Mouse (Mus musculus): ENCODE measurements around the gene Cped1. TPM values are rescaled to one million over a fixed set of nuclear protein-coding genes. Genes with fewer than 3 reads are reported as not detected.
A peak's percentile ranks its signal among the peaks of the same experiment; 100 is the strongest.

Gene Cped1
- polyA plus RNA-seq, 1 experiment from 2014 or later, result 3.1 TPM

GRCm38 (mm10) chr6:22206630-22207293 lies 221.0 kb downstream of the Cped1 start:
- H3K4me2 ChIP-seq (ENCODE audit: low read length), result peak overlapping the region; percentile 42; the same call in 1 of the 2 replicates
- no peaks in the 10 kb centered on the region for H3K36me3 ChIP-seq (ENCODE audit: control insufficient read depth, insufficient read depth, low read length)
- no peak overlapping the region for H3K27ac ChIP-seq (ENCODE audit: low read depth, low read length)
- no peaks in the 10 kb centered on the region for H3K9me3 ChIP-seq (ENCODE audit: control insufficient read depth, low read length)
- 65% methylated on average over 6 of the region's 6 CpGs for WGBS
- H3K9ac ChIP-seq (ENCODE audit: low read depth, low read length), result no peak overlapping the region
- H3K4me1 ChIP-seq (ENCODE audit: control insufficient read depth, insufficient read depth, low read depth, low read length), result peaks cover 3% of the 10 kb centered on the region
- H3K27me3 ChIP-seq (replicated peaks; ENCODE audit: control insufficient read depth, insufficient read depth, low read length), result no peaks in the 10 kb centered on the region
- peak; percentile 57 for ATAC-seq
- H3K4me3 ChIP-seq (ENCODE audit: low read length), result no peak overlapping the region

- no peak for ATAC-seq
- Histone ChIP-seq H3K27ac (ENCODE audit: low read depth, low read length) (no peak overlapping the region), H3K9ac (ENCODE audit: low read depth, low read length) (no peak overlapping the region), H3K4me1 (ENCODE audit: control insufficient read depth, insufficient read depth, low read depth, low read length) (no peaks in the 10 kb centered on the region), H3K4me2 (ENCODE audit: low read length) (no peak overlapping the region), H3K36me3 (ENCODE audit: control insufficient read depth, insufficient read depth, low read length) (no peaks in the 10 kb centered on the region), H3K4me3 (ENCODE audit: low read length) (no peak overlapping the region), H3K27me3 (replicated peaks; ENCODE audit: control insufficient read depth, insufficient read depth, low read length) (no peaks in the 10 kb centered on the region), H3K9me3 (ENCODE audit: control insufficient read depth, low read length) (no peaks in the 10 kb centered on the region)
- WGBS, result 91% methylated on average over 6 of the region's 6 CpGs
Observed at GRCm38 (mm10) chr6:22212158-22212557, 226.4 kb downstream of the Cped1 start.

GRCm38 (mm10) chr6:22213187-22213586 lies 227.5 kb downstream of the Cped1 start:
- ATAC-seq, result no peak

GRCm38 (mm10) chr6:22213813-22214212 lies 228.1 kb downstream of the Cped1 start:
- WGBS, result 76% methylated on average over 3 of the region's 3 CpGs
- Histone ChIP-seq H3K36me3 (ENCODE audit: control insufficient read depth, insufficient read depth, low read length) (no peaks in the 10 kb centered on the region), H3K4me1 (ENCODE audit: control insufficient read depth, insufficient read depth, low read depth, low read length) (no peaks in the 10 kb centered on the region), H3K4me3 (ENCODE audit: low read length) (no peak overlapping the region), H3K9ac (ENCODE audit: low read depth, low read length) (no peak overlapping the region), H3K9me3 (ENCODE audit: control insufficient read depth, low read length) (no peaks in the 10 kb centered on the region), H3K27me3 (replicated peaks; ENCODE audit: control insufficient read depth, insufficient read depth, low read length) (no peaks in the 10 kb centered on the region), H3K27ac (ENCODE audit: low read depth, low read length) (no peak overlapping the region), H3K4me2 (ENCODE audit: low read length) (no peak overlapping the region)
- no peak for ATAC-seq

More at GRCm38 (mm10) chr6:22213187-22213586, 227.5 kb downstream of the Cped1 start:
- H3K4me2 ChIP-seq (ENCODE audit: low read length), result no peak overlapping the region
- no peaks in the 10 kb centered on the region for H3K4me1 ChIP-seq (ENCODE audit: control insufficient read depth, insufficient read depth, low read depth, low read length)
- 82% methylated on average over 5 of the region's 5 CpGs for WGBS
- no peak overlapping the region for H3K9ac ChIP-seq (ENCODE audit: low read depth, low read length)
- no peaks in the 10 kb centered on the region for H3K36me3 ChIP-seq (ENCODE audit: control insufficient read depth, insufficient read depth, low read length)
- H3K27me3 ChIP-seq (replicated peaks; ENCODE audit: control insufficient read depth, insufficient read depth, low read length), result no peaks in the 10 kb centered on the region
- H3K4me3 ChIP-seq (ENCODE audit: low read length), result no peak overlapping the region
- no peaks in the 10 kb centered on the region for H3K9me3 ChIP-seq (ENCODE audit: control insufficient read depth, low read length)
- no peak overlapping the region for H3K27ac ChIP-seq (ENCODE audit: low read depth, low read length)

- H3K4me3 ChIP-seq (ENCODE audit: low read length), result no peak overlapping the region
- H3K4me1 ChIP-seq (ENCODE audit: control insufficient read depth, insufficient read depth, low read depth, low read length), result no peaks in the 10 kb centered on the region
- WGBS, result 87% methylated on average over 6 of the region's 6 CpGs
Observed at GRCm38 (mm10) chr6:22214665-22215064, 228.9 kb downstream of the Cped1 start.

GRCm38 (mm10) chr6:22216276-22216973 lies 230.7 kb downstream of the Cped1 start:
- Histone ChIP-seq H3K4me3 (ENCODE audit: low read length) (no peak overlapping the region), H3K9ac (ENCODE audit: low read depth, low read length) (no peak overlapping the region), H3K4me1 (ENCODE audit: control insufficient read depth, insufficient read depth, low read depth, low read length) (no peaks in the 10 kb centered on the region), H3K36me3 (ENCODE audit: control insufficient read depth, insufficient read depth, low read length) (no peaks in the 10 kb centered on the region), H3K27me3 (replicated peaks; ENCODE audit: control insufficient read depth, insufficient read depth, low read length) (no peaks in the 10 kb centered on the region), H3K9me3 (ENCODE audit: control insufficient read depth, low read length) (no peaks in the 10 kb centered on the region), H3K4me2 (ENCODE audit: low read length) (no peak overlapping the region), H3K27ac (ENCODE audit: low read depth, low read length) (no peak overlapping the region)
- WGBS, result 64% methylated on average over 14 of the region's 14 CpGs
- ATAC-seq, result no peak

More at GRCm38 (mm10) chr6:22214665-22215064, 228.9 kb downstream of the Cped1 start:
- no peaks in the 10 kb centered on the region for H3K27me3 ChIP-seq (replicated peaks; ENCODE audit: control insufficient read depth, insufficient read depth, low read length)
- no peak overlapping the region for H3K27ac ChIP-seq (ENCODE audit: low read depth, low read length)
- no peak overlapping the region for H3K9ac ChIP-seq (ENCODE audit: low read depth, low read length)
- no peaks in the 10 kb centered on the region for H3K36me3 ChIP-seq (ENCODE audit: control insufficient read depth, insufficient read depth, low read length)
- ATAC-seq, result no peak
- no peaks in the 10 kb centered on the region for H3K9me3 ChIP-seq (ENCODE audit: control insufficient read depth, low read length)
- H3K4me2 ChIP-seq (ENCODE audit: low read length), result no peak overlapping the region

GRCm38 (mm10) chr6:22221134-22221533 lies 235.4 kb downstream of the Cped1 start:
- no peak for ATAC-seq
- no peaks in the 10 kb centered on the region for H3K27me3 ChIP-seq (replicated peaks; ENCODE audit: control insufficient read depth, insufficient read depth, low read length)
- 95% methylated on average over 8 of the region's 8 CpGs for WGBS
- no peaks in the 10 kb centered on the region for H3K4me1 ChIP-seq (ENCODE audit: control insufficient read depth, insufficient read depth, low read depth, low read length)
- H3K9ac ChIP-seq (ENCODE audit: low read depth, low read length), result no peak overlapping the region
- H3K4me3 ChIP-seq (ENCODE audit: low read length), result no peak overlapping the region
- H3K9me3 ChIP-seq (ENCODE audit: control insufficient read depth, low read length), result no peaks in the 10 kb centered on the region
- no peak overlapping the region for H3K27ac ChIP-seq (ENCODE audit: low read depth, low read length)
- no peaks in the 10 kb centered on the region for H3K36me3 ChIP-seq (ENCODE audit: control insufficient read depth, insufficient read depth, low read length)
- no peak overlapping the region for H3K4me2 ChIP-seq (ENCODE audit: low read length)

- WGBS, result 87% methylated on average over 4 of the region's 4 CpGs
Observed at GRCm38 (mm10) chr6:22222087-22222486, 236.4 kb downstream of the Cped1 start.

GRCm38 (mm10) chr6:22222947-22223346 lies 237.2 kb downstream of the Cped1 start:
- no peak for ATAC-seq
- H3K36me3 ChIP-seq (ENCODE audit: control insufficient read depth, insufficient read depth, low read length), result no peaks in the 10 kb centered on the region
- no peak overlapping the region for H3K4me2 ChIP-seq (ENCODE audit: low read length)
- no peaks in the 10 kb centered on the region for H3K27me3 ChIP-seq (replicated peaks; ENCODE audit: control insufficient read depth, insufficient read depth, low read length)
- H3K4me1 ChIP-seq (ENCODE audit: control insufficient read depth, insufficient read depth, low read depth, low read length), result no peaks in the 10 kb centered on the region
- 92% methylated on average over 8 of the region's 8 CpGs for WGBS
- H3K9me3 ChIP-seq (ENCODE audit: control insufficient read depth, low read length), result no peaks in the 10 kb centered on the region
- no peak overlapping the region for H3K9ac ChIP-seq (ENCODE audit: low read depth, low read length)
- no peak overlapping the region for H3K27ac ChIP-seq (ENCODE audit: low read depth, low read length)
- no peak overlapping the region for H3K4me3 ChIP-seq (ENCODE audit: low read length)

More at GRCm38 (mm10) chr6:22222087-22222486, 236.4 kb downstream of the Cped1 start:
- Histone ChIP-seq H3K4me3 (ENCODE audit: low read length) (no peak overlapping the region), H3K4me2 (ENCODE audit: low read length) (no peak overlapping the region), H3K27me3 (replicated peaks; ENCODE audit: control insufficient read depth, insufficient read depth, low read length) (no peaks in the 10 kb centered on the region), H3K27ac (ENCODE audit: low read depth, low read length) (no peak overlapping the region), H3K9me3 (ENCODE audit: control insufficient read depth, low read length) (no peaks in the 10 kb centered on the region), H3K9ac (ENCODE audit: low read depth, low read length) (no peak overlapping the region), H3K4me1 (ENCODE audit: control insufficient read depth, insufficient read depth, low read depth, low read length) (no peaks in the 10 kb centered on the region), H3K36me3 (ENCODE audit: control insufficient read depth, insufficient read depth, low read length) (no peaks in the 10 kb centered on the region)
- ATAC-seq, result no peak
